In genomic region chr16:12859714-12860355, GRCm38 (mm10) we compare ENCODE assay signal across 18 mouse cellular contexts.
DNase-seq lines count a peak whose midpoint lies in the region; TF ChIP-seq lines count a peak whose summit lies in the region.
"Had no signal": no experiment of that assay in that cellular context is flagged by ENCODE, and none has a peak within 500 bp of the region (broad histone marks: within the 10 kb centered on the region; RNA-seq: fewer than 3 reads in every experiment).

No protein-coding gene starts in this region.

- no peak for TF ChIP-seq CTCF in thymus, adult 2 months (IDR thresholded peaks at IDR 0.05; ENCODE audit: borderline replicate concordance, control insufficient read depth, extremely low read depth, insufficient read depth, low read length, poor library complexity)

- intact Hi-C loops in left cerebral cortex, postnatal 25 days (cut with DNase I), result loop anchor here (2.0 to 5.0 kb wide), 2 partner anchors 35 to 62 kb away; no protein-coding TSS in a partner anchor

- DNase-seq in right cerebral cortex, adult 18-20 months, result peak; percentile 57
- no peak for DNase-seq in right cerebral cortex, postnatal 14 days
- peak; percentile 64 for DNase-seq in layer of hippocampus, adult 9-11 months
- DNase-seq in left cerebral cortex, postnatal 25 days (ENCODE audit: low spot score in 2 of 2), result peak; percentile 26 to 86
- DNase-seq in adrenal gland, adult 2 months, result no peak
- no peak for DNase-seq in embryo, embryonic 10.5 days (ENCODE audit: low spot score)
- DNase-seq in thymus, adult 2 months, result no peak
- DNase-seq: adrenal gland, adult 8-10 months; cerebellum, postnatal 10 days; heart, postnatal 36 days; kidney, adult 9 months; kidney, postnatal 25 days; lung, adult 2 months; lung, postnatal 36 days had no signal

- TF ChIP-seq POLR2A in thymus, adult 2 months (IDR thresholded peaks at IDR 0.05; ENCODE audit: control insufficient read depth, extremely low read depth, insufficient read depth, low read length, poor library complexity), result no peak

- no peaks in the 10 kb centered on the region for H3K36me3 ChIP-seq in thymus, adult 2 months (ENCODE audit: control insufficient read depth, insufficient read depth, low read length)
- H3K36me3 ChIP-seq: forebrain, embryonic 15.5 days; heart, embryonic 13.5 days; neural tube, embryonic 12.5 days had no signal

- no peak overlapping the region for H3K4me3 ChIP-seq in thymus, adult 2 months (ENCODE audit: control insufficient read depth, insufficient read depth, low read length)
- H3K4me3 ChIP-seq: forebrain, embryonic 15.5 days; heart, embryonic 13.5 days; neural tube, embryonic 12.5 days had no signal

- H3K4me1 ChIP-seq in thymus, adult 2 months (replicated peaks; ENCODE audit: control insufficient read depth, insufficient read depth, low read length), result no peaks in the 10 kb centered on the region
- H3K4me1 ChIP-seq: forebrain, embryonic 15.5 days; neural tube, embryonic 12.5 days had no signal

- H3K27me3 ChIP-seq in thymus, adult 2 months (ENCODE audit: control insufficient read depth, insufficient read depth, low read length), result no peaks in the 10 kb centered on the region
- H3K27me3 ChIP-seq: forebrain, embryonic 15.5 days; heart, embryonic 13.5 days; neural tube, embryonic 12.5 days had no signal

- WGBS in thymus, adult 2 months, result 96% methylated on average over 5 of the region's 5 CpGs

- no peak overlapping the region for H3K27ac ChIP-seq in thymus, adult 2 months (ENCODE audit: control insufficient read depth, insufficient read depth, low read length)
- H3K27ac ChIP-seq: forebrain, embryonic 15.5 days; heart, embryonic 13.5 days; hindbrain, embryonic 14.5 days; neural tube, embryonic 12.5 days had no signal

Comparison
In these comparisons a context has a peak if more than half of its experiments do, and no peak if none do; other contexts are left out.
1. DNase-seq: peak in right cerebral cortex, adult 18-20 months (single experiment), layer of hippocampus, adult 9-11 months (single experiment) and left cerebral cortex, postnatal 25 days (2 of 2); none in right cerebral cortex, postnatal 14 days (single experiment), adrenal gland, adult 2 months (single experiment), embryo, embryonic 10.5 days (single experiment) and thymus, adult 2 months (single experiment).